Mouse (Mus musculus): ENCODE data around the gene Vsig10l. TPM values are rescaled to one million over a fixed set of nuclear protein-coding genes. Genes with fewer than 3 reads are reported as not detected.
A peak's percentile ranks its signal among the peaks of the same experiment; 100 is the strongest.

Vsig10l gene
- polyA plus RNA-seq, 1 experiment, result 2.2 TPM

- 20% methylated on average over 4 of the region's 4 CpGs for WGBS
- DNase-seq (ENCODE audit: low read depth, low spot score), result peak; percentile 7
Observed at GRCm38 (mm10) chr7:43511707-43512478, 48.9 kb downstream of the Vsig10l start.

- 69% methylated on average over 4 of the region's 4 CpGs for WGBS
- no peak for DNase-seq (ENCODE audit: low read depth, low spot score)
Observed at GRCm38 (mm10) chr7:43512519-43512918, 49.6 kb downstream of the Vsig10l start.

DNA sequence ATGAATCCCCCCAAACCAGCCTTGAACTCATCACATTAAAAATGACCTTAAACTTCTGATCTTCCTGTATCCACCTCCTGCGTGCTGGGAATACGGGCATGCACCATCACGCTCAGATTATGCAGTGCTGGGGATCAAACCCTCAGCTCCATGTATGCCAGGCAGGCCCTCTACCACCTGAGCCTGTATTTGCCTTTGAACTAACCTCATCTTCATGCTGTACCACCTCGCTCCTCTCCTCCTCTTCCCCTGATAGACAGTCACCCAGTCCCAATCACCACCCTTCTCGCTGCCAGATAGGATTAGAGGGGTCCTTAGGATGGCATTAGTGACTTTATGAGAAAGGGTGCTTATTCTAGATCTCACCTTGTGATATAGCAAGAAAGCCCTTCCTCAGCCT, 52.1 kb downstream of the Vsig10l start:
- 81% methylated on average over 5 of the region's 5 CpGs for WGBS
- no peak for DNase-seq (ENCODE audit: low read depth, low spot score)

DNA sequence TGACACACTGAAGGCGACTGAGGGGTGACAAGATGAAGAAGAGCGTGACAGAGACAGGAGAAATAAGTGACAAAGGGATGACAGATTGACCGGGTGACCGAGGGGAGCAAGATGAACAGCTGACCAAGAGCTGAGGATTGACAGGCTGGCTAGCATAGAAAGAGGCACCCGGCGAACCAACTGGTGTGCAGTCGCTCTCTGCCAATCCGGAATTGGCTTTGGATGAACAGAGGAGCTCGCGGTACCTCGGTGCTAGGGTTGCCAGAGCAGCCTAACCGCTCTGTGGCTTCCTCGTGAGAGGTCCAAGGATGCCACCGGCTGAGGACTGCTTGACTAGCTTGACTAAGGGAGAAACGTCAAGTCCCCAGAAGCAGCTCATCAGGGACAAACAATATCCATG, 55.4 kb downstream of the Vsig10l start:
- WGBS, result 87% methylated on average over 15 of the region's 15 CpGs
- no peak for DNase-seq (ENCODE audit: low read depth, low spot score)

Other genes starting within 250 kb of the Vsig10l start
- 2.0 and 3.4 TPM in 2 replicates for gene Zfp715, start 149.9 kb upstream of the Vsig10l start, polyA plus RNA-seq (2012; rRNA removed)
- gene Siglecf, start 111.8 kb upstream of the Vsig10l start, polyA plus RNA-seq (2012; rRNA removed), result 2.0 and 5.1 TPM in 2 replicates
- gene Siglecg, start 54.9 kb upstream of the Vsig10l start, polyA plus RNA-seq (2012; rRNA removed), result 12.5 and 15.7 TPM in 2 replicates
- gene Lim2, start 35.5 kb upstream of the Vsig10l start, polyA plus RNA-seq (2012; rRNA removed), result not detected in 2 replicates
- 23.8 and 26.9 TPM in 2 replicates for gene Nkg7, start 26.1 kb upstream of the Vsig10l start, polyA plus RNA-seq (2012; rRNA removed)
- gene Cldnd2, start 22.4 kb upstream of the Vsig10l start, polyA plus RNA-seq (2012; rRNA removed), result not detected in 2 replicates
- gene Etfb, start 19.1 kb upstream of the Vsig10l start, polyA plus RNA-seq (2012; rRNA removed), result 95.4 and 114 TPM in 2 replicates
- 0.33 TPM in 1 of 2 replicates, not detected in the other for gene Gm45233, start 19.0 kb upstream of the Vsig10l start, polyA plus RNA-seq (2012; rRNA removed)
- 1.2 and 1.8 TPM in 2 replicates for gene Iglon5, start 26.9 kb downstream of the Vsig10l start, polyA plus RNA-seq (2012; rRNA removed)
- gene 4931406B18Rik, start 42.8 kb downstream of the Vsig10l start, polyA plus RNA-seq (2012; rRNA removed), result not detected in 2 replicates
- 2.2 and 5.0 TPM in 2 replicates for gene Cd33, start 81.3 kb downstream of the Vsig10l start, polyA plus RNA-seq (2012; rRNA removed)
- 0.83 and 1.3 TPM in 2 replicates for gene Zfp658, start 99.1 kb downstream of the Vsig10l start, polyA plus RNA-seq (2012; rRNA removed)
- 0.98 and 1.7 TPM in 2 replicates for gene Zfp719, start 116.5 kb downstream of the Vsig10l start, polyA plus RNA-seq (2012; rRNA removed)
- gene Zfp819, start 144.0 kb downstream of the Vsig10l start, polyA plus RNA-seq (2012; rRNA removed), result 0.10 TPM in 1 of 2 replicates, not detected in the other
- 19.4 and 35.3 TPM in 2 replicates for gene Ceacam18, start 171.6 kb downstream of the Vsig10l start, polyA plus RNA-seq (2012; rRNA removed)
- gene Siglece, start 197.0 kb downstream of the Vsig10l start, polyA plus RNA-seq (2012; rRNA removed), result 4.4 and 4.8 TPM in 2 replicates
- gene Ctu1, start 208.9 kb downstream of the Vsig10l start, polyA plus RNA-seq (2012; rRNA removed), result 8.8 and 9.2 TPM in 2 replicates
- gene Klk14, start 227.3 kb downstream of the Vsig10l start, polyA plus RNA-seq (2012; rRNA removed), result 0.16 TPM in 2 replicates
- not detected in 2 replicates for gene Klk13, start 249.4 kb downstream of the Vsig10l start, polyA plus RNA-seq (2012; rRNA removed)